Mouse (Mus musculus): ENCODE data around the gene H2afx.
"Not testable (repeated sequence)": the region's sequence is repeated elsewhere in the genome, so short reads cannot be mapped to it uniquely, and the experiment has no call there.

The H2afx gene

DNA sequence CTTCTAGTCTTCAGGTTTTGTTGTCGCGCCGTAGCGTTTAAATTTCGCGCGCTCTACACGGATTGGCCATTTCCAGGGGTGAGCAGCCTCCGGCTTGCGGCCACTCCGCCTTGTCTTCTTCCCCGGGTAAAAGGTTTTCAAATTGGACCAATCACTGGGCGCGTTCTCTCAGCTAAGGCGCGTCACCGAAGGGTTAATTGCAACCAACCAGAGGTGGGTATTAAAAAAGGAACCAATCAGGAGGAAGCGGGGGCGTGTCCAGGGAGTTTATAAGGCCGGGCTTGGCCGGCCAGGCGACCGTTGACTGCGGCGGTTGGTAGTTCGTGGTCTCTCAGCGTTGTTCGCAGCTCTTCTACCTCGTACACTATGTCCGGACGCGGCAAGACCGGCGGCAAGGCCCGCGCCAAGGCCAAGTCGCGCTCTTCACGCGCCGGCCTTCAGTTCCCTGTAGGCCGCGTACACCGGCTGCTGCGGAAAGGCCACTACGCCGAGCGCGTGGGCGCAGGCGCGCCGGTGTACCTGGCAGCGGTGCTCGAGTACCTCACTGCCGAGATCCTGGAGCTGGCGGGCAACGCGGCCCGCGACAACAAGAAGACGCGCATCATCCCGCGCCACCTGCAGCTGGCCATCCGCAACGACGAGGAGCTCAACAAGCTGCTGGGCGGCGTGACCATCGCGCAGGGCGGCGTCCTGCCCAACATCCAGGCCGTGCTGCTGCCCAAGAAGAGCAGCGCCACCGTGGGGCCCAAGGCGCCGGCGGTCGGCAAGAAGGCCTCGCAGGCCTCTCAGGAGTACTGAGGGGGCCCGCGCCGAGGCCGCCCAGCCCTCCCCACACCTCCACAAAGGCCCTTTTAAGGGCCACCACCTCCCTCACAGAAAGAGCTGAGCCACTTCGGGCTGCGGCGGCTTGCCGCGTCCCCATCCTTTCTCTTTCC lies at the start of gene H2afx:
H2afx (plus strand) TSS at position 299 of the 935 bp plus-strand sequence.
- peak; percentile 100 for DNase-seq (ENCODE audit: low spot score)

- no peak for DNase-seq (ENCODE audit: low spot score)
These were observed 48.1 kb upstream of the H2afx start for GRCm38 (mm10) chr9:44286256-44286850.

GRCm38 (mm10) chr9:44287003-44287400 lies 47.5 kb upstream of the H2afx start:
- no peak for DNase-seq (ENCODE audit: low spot score)

- DNase-seq (ENCODE audit: low spot score), result peak; percentile 52
These were observed 47.0 kb upstream of the H2afx start for GRCm38 (mm10) chr9:44287401-44288075.

- peak; percentile 64 for DNase-seq (ENCODE audit: low spot score)
These were observed 46.2 kb upstream of the H2afx start, which contains the start of gene Abcg4 for GRCm38 (mm10) chr9:44288076-44288958. TSS of gene Abcg4 (minus strand) at chr9:44288615.

- DNase-seq (ENCODE audit: low spot score), result peak; percentile 42
These were observed 45.6 kb upstream of the H2afx start for GRCm38 (mm10) chr9:44288959-44289291.

DNA sequence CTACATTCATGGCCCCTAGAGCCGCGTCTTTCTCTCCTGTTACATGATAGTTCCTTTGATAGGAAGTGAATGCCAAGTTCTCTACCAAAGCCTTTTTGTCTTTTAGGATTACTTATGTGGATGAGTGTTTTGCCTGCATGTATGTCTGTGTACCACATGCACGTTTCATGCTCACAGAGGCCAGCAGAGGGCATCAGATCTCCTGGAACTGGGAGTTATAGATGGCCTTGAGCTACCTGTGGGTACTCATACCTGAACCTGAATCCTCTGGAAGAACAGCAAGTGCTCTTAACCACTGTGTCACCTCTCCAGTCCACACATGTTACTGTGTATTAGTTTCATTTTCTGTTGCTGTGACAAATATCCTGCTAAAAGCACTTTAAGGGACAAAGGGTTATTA lies 42.0 kb upstream of the H2afx start:
- DNase-seq (ENCODE audit: low spot score), result peak; percentile 59

- DNase-seq (ENCODE audit: low spot score), result not testable (repeated sequence)
These were observed 34.5 kb upstream of the H2afx start for GRCm38 (mm10) chr9:44300001-44300400.

GRCm38 (mm10) chr9:44305466-44306079 lies 28.9 kb upstream of the H2afx start, which contains the start of gene Hinfp:
TSS of gene Hinfp (minus strand) at chr9:44305671.
- DNase-seq (ENCODE audit: low spot score), result peak; percentile 99

DNA sequence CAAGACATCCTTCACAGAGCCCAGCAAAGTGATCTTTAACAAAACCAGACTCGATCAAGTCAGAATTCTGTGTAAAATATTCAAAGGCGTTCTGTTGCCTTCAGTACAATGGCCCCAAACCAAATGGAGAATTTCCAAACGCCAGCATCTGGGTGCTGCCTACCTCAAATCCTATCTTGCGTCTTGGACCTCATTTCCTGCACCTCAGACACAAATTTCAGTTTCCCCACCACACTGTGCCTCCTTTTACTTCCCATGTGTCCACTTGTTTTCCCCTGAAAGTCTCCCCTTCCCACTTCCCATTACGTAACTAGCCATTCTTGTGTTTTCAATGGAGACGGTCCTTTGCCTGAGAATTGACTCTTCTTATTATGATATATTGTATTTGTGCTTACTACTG lies 28.0 kb upstream of the H2afx start:
- DNase-seq (ENCODE audit: low spot score), result no peak

- DNase-seq (ENCODE audit: low spot score), result no peak
These were observed 27.2 kb upstream of the H2afx start for GRCm38 (mm10) chr9:44307248-44307647.

DNA sequence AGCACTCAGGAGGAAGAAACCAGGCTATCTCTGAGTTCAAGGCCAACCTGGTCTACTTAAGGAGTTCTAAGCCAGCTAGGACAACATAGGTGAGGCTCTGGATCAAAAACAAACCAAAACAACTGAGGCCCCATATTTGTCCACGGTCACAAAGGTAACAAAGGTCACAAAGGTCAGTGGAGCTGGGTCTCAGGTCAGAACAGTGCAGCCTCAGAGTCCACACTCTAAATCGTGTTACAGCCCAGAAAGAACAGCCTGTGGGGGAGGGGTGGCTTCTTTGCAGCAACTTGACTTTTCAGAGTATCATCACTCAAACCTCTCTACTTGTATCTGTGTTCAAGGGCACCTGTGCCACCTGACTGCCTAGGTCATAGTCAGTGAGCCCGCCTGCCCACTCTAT lies 24.7 kb upstream of the H2afx start:
- no peak for DNase-seq (ENCODE audit: low spot score)

GRCm38 (mm10) chr9:44310750-44311135 lies 23.8 kb upstream of the H2afx start:
- DNase-seq (ENCODE audit: low spot score), result no peak

DNA sequence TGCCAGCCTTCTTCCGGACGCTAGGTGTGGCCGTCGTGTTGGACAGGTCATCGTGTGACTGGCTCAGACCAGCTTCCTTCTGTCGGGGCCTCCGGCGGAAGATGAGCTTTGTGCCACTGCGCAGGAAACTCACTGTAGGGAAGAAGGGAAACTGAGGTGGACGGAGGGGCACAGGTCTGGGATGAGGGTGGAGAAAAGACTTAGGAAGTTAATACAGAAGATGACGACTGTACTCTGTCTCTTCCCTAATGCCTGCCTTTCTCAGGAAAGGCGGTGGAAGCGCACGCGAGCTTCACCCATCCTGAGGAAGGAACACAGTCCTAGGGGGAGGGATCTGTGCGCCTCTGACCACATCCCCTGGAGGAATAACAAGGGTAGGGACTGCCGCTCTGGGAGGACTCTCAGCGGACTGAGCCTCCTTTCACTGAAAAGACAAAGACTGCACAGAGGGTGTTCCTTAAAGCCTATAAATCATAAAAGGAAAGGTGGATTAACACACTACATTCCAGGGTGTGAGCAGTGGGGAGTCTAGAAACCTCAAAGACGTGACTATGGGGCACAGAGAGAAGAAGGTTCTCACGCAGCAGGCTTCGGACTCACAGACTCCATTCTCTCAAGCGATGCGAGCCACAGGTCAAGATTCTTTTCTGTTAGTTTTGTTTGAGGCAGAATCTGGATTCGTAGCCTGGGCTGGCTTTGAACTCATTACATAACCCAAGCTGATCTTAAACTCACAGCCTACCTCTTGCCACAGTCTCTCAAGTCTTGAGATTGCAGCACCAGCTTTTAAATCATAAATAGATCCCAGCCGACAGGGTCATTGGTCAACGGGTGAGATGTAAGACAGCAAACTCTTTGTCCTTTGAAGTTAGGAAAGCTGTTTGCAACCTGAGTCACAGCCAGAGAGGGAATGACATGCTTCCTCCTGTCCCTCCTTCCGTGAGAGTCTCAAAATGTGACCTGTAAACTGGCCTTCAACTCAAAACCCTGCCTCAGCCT lies 23.1 kb upstream of the H2afx start:
- DNase-seq (ENCODE audit: low spot score), result peak; percentile 58

DNA sequence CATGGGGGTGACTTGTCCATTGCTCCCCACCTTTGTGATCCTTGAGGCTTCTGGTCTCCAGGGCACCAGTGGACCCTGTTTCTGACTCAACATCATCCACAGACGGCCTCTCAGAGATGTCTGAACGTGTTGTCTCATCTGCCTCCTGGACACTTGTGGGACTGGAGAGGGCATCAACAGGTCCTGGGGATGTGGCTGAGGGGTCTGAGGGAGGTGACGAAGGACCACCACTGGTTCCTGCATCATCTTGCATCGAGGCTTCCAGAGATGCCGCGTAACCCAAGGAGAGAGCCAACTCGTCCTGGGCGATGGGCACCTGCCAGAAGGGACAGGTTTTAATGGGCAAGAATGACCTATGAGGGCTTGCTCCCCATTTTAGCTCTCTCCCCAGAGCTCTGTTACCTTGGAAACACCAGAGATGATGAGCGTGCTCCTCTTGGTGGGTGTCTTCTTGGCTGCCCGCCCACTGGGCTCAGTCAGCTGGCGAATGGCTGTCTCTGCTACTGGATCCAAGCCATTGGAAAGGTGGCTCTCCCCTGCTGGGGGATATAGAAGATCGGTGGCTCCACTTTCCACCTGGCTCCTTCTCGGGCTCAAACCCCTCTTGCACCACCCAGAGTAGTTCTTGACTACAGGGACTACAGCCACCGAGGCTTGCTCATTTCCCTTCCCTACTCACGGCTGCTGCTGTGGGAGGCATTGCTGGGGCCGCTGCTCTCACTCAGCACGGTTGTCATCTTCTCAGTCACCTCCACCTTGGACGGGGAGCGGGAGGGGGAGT lies 20.8 kb upstream of the H2afx start:
- DNase-seq (ENCODE audit: low spot score), result no peak

- no peak for DNase-seq (ENCODE audit: low spot score)
These were observed 20.3 kb upstream of the H2afx start for GRCm38 (mm10) chr9:44314257-44314547.

GRCm38 (mm10) chr9:44314910-44315309 lies 19.6 kb upstream of the H2afx start:
- DNase-seq (ENCODE audit: low spot score), result no peak

DNA sequence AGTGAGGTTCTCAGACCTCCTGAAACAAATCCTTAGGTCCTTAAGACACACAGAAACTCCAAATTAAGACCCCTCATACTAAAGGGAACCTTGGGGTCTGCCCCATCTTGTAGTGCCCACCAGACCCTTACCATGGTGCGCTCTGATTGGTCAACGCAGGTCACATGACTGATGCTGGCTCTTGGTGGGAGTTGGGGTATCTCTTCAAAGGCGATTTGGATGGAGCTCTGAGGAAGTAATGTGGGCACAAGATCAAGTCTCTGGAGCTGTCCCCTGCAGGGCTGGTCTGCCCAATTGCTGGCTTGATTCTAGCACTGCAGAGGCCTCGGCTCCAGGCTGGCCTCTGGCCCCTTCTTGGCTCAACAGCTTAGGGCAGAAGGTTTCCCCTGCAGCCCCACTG lies 17.0 kb upstream of the H2afx start:
- DNase-seq (ENCODE audit: low spot score), result no peak

DNA sequence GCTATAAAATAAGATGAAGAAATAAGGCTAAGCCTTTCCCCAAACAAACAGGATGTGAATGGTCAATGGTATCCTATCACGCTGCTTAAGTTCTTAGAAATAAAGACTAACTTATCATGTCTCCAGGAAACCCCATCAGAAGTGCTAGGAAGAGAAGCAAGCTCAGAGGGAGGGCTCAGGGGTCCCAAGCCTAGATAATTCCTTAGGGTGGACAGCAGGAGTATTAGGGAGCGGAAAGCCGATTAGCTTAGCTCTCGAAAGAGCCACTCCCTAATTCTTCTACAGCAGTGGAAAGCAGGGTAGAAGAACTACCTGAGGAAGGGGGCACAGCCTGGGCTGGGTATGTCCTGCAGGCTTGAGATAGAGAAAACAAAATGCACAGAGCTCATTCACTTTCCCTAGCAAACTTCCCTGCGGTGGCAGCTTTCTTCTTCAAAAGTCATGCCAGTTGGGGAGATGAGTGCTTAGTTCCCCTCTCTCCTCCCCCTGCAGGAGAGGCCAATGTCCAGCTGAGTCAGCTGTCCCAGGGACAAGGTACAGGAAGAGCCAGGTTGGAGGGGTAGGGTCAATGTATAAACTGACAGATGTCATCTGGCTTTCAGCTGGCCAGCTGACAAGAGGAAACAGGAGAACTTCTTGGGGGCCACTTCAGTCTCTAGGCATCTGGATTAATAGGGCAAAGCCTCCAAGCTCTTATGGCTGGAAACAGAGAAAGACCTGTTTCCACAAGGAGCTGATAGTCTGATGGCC lies 16.2 kb upstream of the H2afx start:
- no peak for DNase-seq (ENCODE audit: low spot score)

All from embryo, embryonic 10.5 days (tissue).